In genomic region chr10:42267811-42268545, GRCm38 (mm10) we compare ENCODE assay signal across 10 mouse cellular contexts. TPM values are rescaled to one million over a fixed set of nuclear protein-coding genes. Genes with fewer than 3 reads are reported as not detected.
DNase-seq lines count a peak whose midpoint lies in the region; ATAC-seq lines count a peak whose summit lies in the region.
"Had no signal": no experiment of that assay in that cellular context is flagged by ENCODE, and none has a peak within 500 bp of the region (broad histone marks: within the 10 kb centered on the region; RNA-seq: fewer than 3 reads in every experiment).

No protein-coding gene starts in this region.

- H3K4me1 ChIP-seq in heart, embryonic 14.5 days (ENCODE audit: control insufficient read depth in 2 of 2, insufficient read depth in 2 of 2, low read length in 2 of 2), result peaks cover 11 to 25% of the 10 kb centered on the region in 2 experiments
- no peaks in the 10 kb centered on the region for H3K4me1 ChIP-seq in midbrain, embryonic 14.5 days (ENCODE audit: control insufficient read depth, insufficient read depth, low read length)
- H3K4me1 ChIP-seq in midbrain, embryonic 16.5 days (ENCODE audit: control insufficient read depth, insufficient read depth, low read length), result peaks cover 4% of the 10 kb centered on the region; the same call in 1 of the 2 replicates

- no peak for ATAC-seq in heart, embryonic 14.5 days (ENCODE audit: insufficient number of reproducible peaks, insufficient read depth, low FRiP score, low read depth)
- ATAC-seq in midbrain, embryonic 14.5 days (ENCODE audit: low FRiP score, low TSS enrichment), result no peak
- no peak for ATAC-seq in midbrain, embryonic 16.5 days

- H3K4me2 ChIP-seq in heart, embryonic 14.5 days (ENCODE audit: low read length), result no peak overlapping the region
- no peak overlapping the region for H3K4me2 ChIP-seq in midbrain, embryonic 14.5 days (ENCODE audit: low read length)
- no peak overlapping the region for H3K4me2 ChIP-seq in midbrain, embryonic 16.5 days (ENCODE audit: low read length)
- H3K4me2 ChIP-seq: hindbrain, embryonic 13.5 days had no signal

- peaks cover 49% of the 10 kb centered on the region for H3K36me3 ChIP-seq in heart, embryonic 14.5 days (ENCODE audit: control insufficient read depth, insufficient read depth, low read length)
- peaks cover 9% of the 10 kb centered on the region; the same call in 1 of the 2 replicates for H3K36me3 ChIP-seq in midbrain, embryonic 14.5 days (ENCODE audit: control insufficient read depth, insufficient read depth, low read length)
- H3K36me3 ChIP-seq in midbrain, embryonic 16.5 days (ENCODE audit: control insufficient read depth, insufficient read depth, low read length), result no peaks in the 10 kb centered on the region; the same call in 1 of the 2 replicates

- intact Hi-C loops in heart, postnatal 10 days (cut with DNase I), result loop anchor here (5.0 kb wide), 1 partner anchor 61 kb away; no protein-coding TSS in a partner anchor
- intact Hi-C loops in left cerebral cortex, postnatal 36 days (cut with DNase I), result no loop called here

- no peak overlapping the region for H3K4me3 ChIP-seq in heart, embryonic 14.5 days (ENCODE audit: control insufficient read depth in 1 of 2, insufficient read depth in 1 of 2, low read depth in 1 of 2, low read length in 2 of 2)
- no peak overlapping the region for H3K4me3 ChIP-seq in midbrain, embryonic 14.5 days (replicated peaks; ENCODE audit: low read depth, low read length)
- no peak overlapping the region for H3K4me3 ChIP-seq in midbrain, embryonic 16.5 days (ENCODE audit: low read depth, low read length)
- H3K4me3 ChIP-seq: hindbrain, embryonic 13.5 days had no signal

- DNase-seq in heart, postnatal 10 days, result no peak
- DNase-seq in midbrain, embryonic 14.5 days, result peak; percentile 36
- DNase-seq in liver, result peak; percentile 4
- DNase-seq in testis, postnatal 10 days (ENCODE audit: low spot score), result peak; percentile 38
- DNase-seq in left cerebral cortex, postnatal 36 days (ENCODE audit: low spot score in 2 of 2), result no peak
- DNase-seq: lung, postnatal 4 days; thymus, postnatal 25 days had no signal

- peak overlapping the region; percentile 25; the same call in 1 of the 2 replicates for H3K9ac ChIP-seq in heart, embryonic 14.5 days (ENCODE audit: low read length)
- H3K9ac ChIP-seq in midbrain, embryonic 14.5 days (replicated peaks; ENCODE audit: low read length), result no peak overlapping the region
- H3K9ac ChIP-seq in midbrain, embryonic 16.5 days (ENCODE audit: low read depth, low read length), result no peak overlapping the region
- H3K9ac ChIP-seq: hindbrain, embryonic 13.5 days had no signal

- no peak overlapping the region for H3K27ac ChIP-seq in heart, embryonic 14.5 days (replicated peaks in 1 of 2; ENCODE audit: control insufficient read depth in 1 of 2, insufficient read depth in 1 of 2, low read depth in 2 of 2, low read length in 2 of 2)
- H3K27ac ChIP-seq in midbrain, embryonic 14.5 days (replicated peaks; ENCODE audit: low read depth, low read length), result no peak overlapping the region
- no peak overlapping the region for H3K27ac ChIP-seq in midbrain, embryonic 16.5 days (ENCODE audit: low read length)
- H3K27ac ChIP-seq: hindbrain, embryonic 13.5 days had no signal

- no peaks in the 10 kb centered on the region for H3K9me3 ChIP-seq in heart, embryonic 14.5 days (ENCODE audit: control insufficient read depth, low read length)
- H3K9me3 ChIP-seq in midbrain, embryonic 14.5 days (ENCODE audit: control insufficient read depth, low read length), result no peaks in the 10 kb centered on the region
- no peaks in the 10 kb centered on the region for H3K9me3 ChIP-seq in midbrain, embryonic 16.5 days (replicated peaks; ENCODE audit: control insufficient read depth, low read length, poor library complexity, severe bottlenecking)
- H3K9me3 ChIP-seq: hindbrain, embryonic 13.5 days had no signal

- H3K27me3 ChIP-seq in heart, embryonic 14.5 days (ENCODE audit: control insufficient read depth, insufficient read depth, low read length), result no peaks in the 10 kb centered on the region
- no peaks in the 10 kb centered on the region for H3K27me3 ChIP-seq in midbrain, embryonic 14.5 days (ENCODE audit: control insufficient read depth, insufficient read depth, low read length)
- no peaks in the 10 kb centered on the region for H3K27me3 ChIP-seq in midbrain, embryonic 16.5 days (ENCODE audit: control insufficient read depth, insufficient read depth, low read depth, low read length)

- WGBS in heart, embryonic 14.5 days, result 83% methylated on average over 5 of the region's 5 CpGs
- WGBS in midbrain, embryonic 14.5 days, result 76% methylated on average over 5 of the region's 5 CpGs
- WGBS in midbrain, embryonic 16.5 days, result 77% methylated on average over 5 of the region's 5 CpGs

RNA-seq across cellular contexts. Expression of gene Foxo3, which starts 8.6 kb away (rescaled TPM):
- polyA plus RNA-seq in heart, embryonic 14.5 days (2014; fragmentation: Nextera tagmentation; extraction: Ambion mirVana), result 6.3 and 7.1 TPM in 2 replicates
- total RNA-seq in heart, postnatal 10 days (2021), result 10 to 100 TPM; 44.1 to 68.3 TPM
- 6.0 and 8.3 TPM in 2 replicates for polyA plus RNA-seq in midbrain, embryonic 14.5 days (2014; fragmentation: Nextera tagmentation; extraction: Ambion mirVana)
- polyA plus RNA-seq in midbrain, embryonic 16.5 days (2015; fragmentation: Nextera tagmentation; extraction: Ambion mirVana), result 3.8 TPM in 2 replicates
- 10 to 100 TPM; 73.1 to 78.6 TPM for total RNA-seq in left cerebral cortex, postnatal 36 days (2021)

Comparison
In these comparisons a context has a peak if more than half of its experiments do, and no peak if none do; other contexts are left out.
1. DNase-seq: peak in midbrain, embryonic 14.5 days (single experiment), liver (single experiment) and testis, postnatal 10 days (single experiment); none in heart, postnatal 10 days (0 of 2) and left cerebral cortex, postnatal 36 days (0 of 2).